Mouse (Mus musculus): ENCODE results near the gene Tenm2. TPM values are rescaled to one million over a fixed set of nuclear protein-coding genes. Genes with fewer than 3 reads are reported as not detected.

Tenm2 gene
- total RNA-seq, 1 experiment from 2014 or later: 0.85 TPM

- no peak for DNase-seq
Measured at GRCm38 (mm10) chr11:36349856-36350255, 885.9 kb downstream of the Tenm2 start.

- DNase-seq: no peak
Measured at GRCm38 (mm10) chr11:36341799-36342198, 894.0 kb downstream of the Tenm2 start.

GRCm38 (mm10) chr11:36338424-36338823 lies 897.3 kb downstream of the Tenm2 start:
- DNase-seq: no peak

GRCm38 (mm10) chr11:36337063-36337462 lies 898.7 kb downstream of the Tenm2 start:
- DNase-seq: no peak

- DNase-seq: no peak
Measured at GRCm38 (mm10) chr11:36335147-36335546, 900.6 kb downstream of the Tenm2 start.

- peak; percentile 5 for DNase-seq
Measured at GRCm38 (mm10) chr11:36334100-36334735, 901.5 kb downstream of the Tenm2 start.

GRCm38 (mm10) chr11:36332222-36332621 lies 903.5 kb downstream of the Tenm2 start:
- DNase-seq: no peak

GRCm38 (mm10) chr11:36331408-36332178 lies 904.2 kb downstream of the Tenm2 start:
- no peak for DNase-seq

- no peak for DNase-seq
Measured at GRCm38 (mm10) chr11:36327243-36327642, 908.5 kb downstream of the Tenm2 start.

GRCm38 (mm10) chr11:36309317-36309716 lies 926.4 kb downstream of the Tenm2 start:
- DNase-seq: no peak

GRCm38 (mm10) chr11:36307276-36307675 lies 928.5 kb downstream of the Tenm2 start:
- no peak for DNase-seq

GRCm38 (mm10) chr11:36305348-36305950 lies 930.3 kb downstream of the Tenm2 start:
- DNase-seq: no peak

- no peak for DNase-seq
Measured at GRCm38 (mm10) chr11:36302913-36303371, 932.8 kb downstream of the Tenm2 start.

GRCm38 (mm10) chr11:36302096-36302495 lies 933.7 kb downstream of the Tenm2 start:
- DNase-seq: peak; percentile 47

GRCm38 (mm10) chr11:36296568-36296967 lies 939.2 kb downstream of the Tenm2 start:
- DNase-seq: no peak

GRCm38 (mm10) chr11:36292206-36292605 lies 943.6 kb downstream of the Tenm2 start:
- no peak for DNase-seq

GRCm38 (mm10) chr11:36286246-36286645 lies 949.5 kb downstream of the Tenm2 start:
- no peak for DNase-seq

GRCm38 (mm10) chr11:36280533-36280932 lies 955.2 kb downstream of the Tenm2 start:
- DNase-seq: no peak

GRCm38 (mm10) chr11:36277903-36278215 lies 957.9 kb downstream of the Tenm2 start:
- no peak for DNase-seq

GRCm38 (mm10) chr11:36277192-36277902 lies 958.4 kb downstream of the Tenm2 start:
- no peak for DNase-seq

GRCm38 (mm10) chr11:36276015-36276414 lies 959.7 kb downstream of the Tenm2 start:
- DNase-seq: no peak

GRCm38 (mm10) chr11:36272149-36272548 lies 963.6 kb downstream of the Tenm2 start:
- DNase-seq: no peak

- DNase-seq: no peak
Measured at GRCm38 (mm10) chr11:36269945-36270344, 965.8 kb downstream of the Tenm2 start.
